Mouse (Mus musculus): ENCODE data around the gene Efcab10. TPM values are rescaled to one million over a fixed set of nuclear protein-coding genes. Genes with fewer than 3 reads are reported as not detected.
A peak's percentile ranks its signal among the peaks of the same experiment; 100 is the strongest.

Efcab10 gene
- total RNA-seq, 2 experiments from 2014 or later, result 2.6 to 4.5 TPM

DNA sequence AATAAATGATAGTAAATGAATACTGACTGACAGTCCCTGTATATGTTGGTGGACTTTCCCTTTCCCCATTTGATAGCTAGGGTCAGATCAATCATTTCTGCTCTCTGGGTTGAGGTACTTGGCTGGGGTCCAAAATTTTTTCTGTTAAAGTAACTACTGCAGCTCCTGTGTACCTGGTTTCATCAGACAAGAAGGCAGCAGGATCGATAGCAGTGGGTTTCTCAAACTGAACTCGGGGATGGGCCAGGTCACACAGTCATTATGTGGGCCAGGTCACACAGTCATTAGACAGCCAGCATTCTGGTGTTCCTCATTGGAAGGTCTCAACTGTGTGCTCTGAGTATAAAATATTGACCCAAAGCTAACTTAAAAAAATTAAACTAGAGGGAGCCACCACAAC lies 33.1 kb downstream of the Efcab10 start:
- DNase-seq, result no peak

DNA sequence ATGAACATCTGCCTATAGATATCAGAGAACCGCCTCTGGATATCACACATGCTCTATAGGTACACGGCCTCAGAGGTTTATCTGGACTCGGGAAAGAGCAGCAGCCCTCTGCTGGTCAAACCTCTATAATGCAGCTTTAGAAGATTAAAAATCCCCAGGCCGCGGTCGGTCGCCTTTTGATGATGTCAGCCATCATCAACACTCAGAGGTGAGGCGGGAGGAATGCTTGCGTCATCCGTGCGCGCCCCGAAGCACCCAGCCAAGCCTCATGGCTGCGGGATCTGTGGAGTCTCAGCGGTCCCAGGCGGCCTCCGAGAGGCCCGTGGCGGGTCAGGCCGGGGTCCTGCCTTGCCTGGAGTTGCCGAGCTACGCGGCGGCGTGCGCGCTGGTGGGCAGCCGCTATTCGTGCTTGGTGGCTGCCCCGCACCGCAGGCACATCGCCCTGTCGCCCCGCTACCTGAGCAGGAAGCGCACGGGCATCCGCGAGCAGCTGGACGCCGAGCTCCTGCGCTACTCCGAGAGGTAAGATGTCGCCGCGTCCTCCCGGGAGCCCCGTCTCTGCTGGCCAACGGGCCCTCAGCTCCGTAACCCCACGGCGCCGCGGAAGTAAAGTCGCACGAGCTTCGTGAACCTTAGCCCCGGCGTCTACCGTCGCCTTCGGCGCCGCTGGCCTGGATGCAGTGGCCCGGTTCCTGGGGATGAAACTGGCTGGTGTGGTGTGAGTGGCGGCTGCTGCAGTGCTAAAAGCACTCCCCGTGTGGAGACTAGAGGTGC lies 34.9 kb downstream of the Efcab10 start, which contains the start of gene Twistnb:
Gene Twistnb, plus strand, starts transcription at position 249 of the 774 bp plus-strand sequence.
- peak; percentile 94 to 96 for DNase-seq

DNA sequence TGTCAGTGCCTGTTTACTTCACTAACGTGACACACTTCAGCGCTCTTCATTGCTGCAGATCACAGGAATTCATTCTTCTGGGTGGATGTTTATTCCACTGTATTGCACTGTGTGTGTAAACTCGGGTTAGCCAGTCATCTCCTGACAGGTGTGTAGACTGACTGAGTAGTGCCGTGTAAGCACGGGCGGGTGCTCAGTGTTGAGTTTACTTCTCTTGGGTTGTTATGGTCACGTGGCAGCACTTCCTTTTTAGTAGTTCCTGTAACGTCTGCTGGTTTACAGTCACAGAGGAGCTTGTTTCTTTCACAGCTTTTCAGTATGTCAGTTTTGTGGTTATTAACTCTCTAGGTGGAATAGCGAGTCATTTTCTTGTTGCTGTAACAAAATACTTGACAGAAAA lies 39.2 kb downstream of the Efcab10 start:
- no peak for DNase-seq

DNA sequence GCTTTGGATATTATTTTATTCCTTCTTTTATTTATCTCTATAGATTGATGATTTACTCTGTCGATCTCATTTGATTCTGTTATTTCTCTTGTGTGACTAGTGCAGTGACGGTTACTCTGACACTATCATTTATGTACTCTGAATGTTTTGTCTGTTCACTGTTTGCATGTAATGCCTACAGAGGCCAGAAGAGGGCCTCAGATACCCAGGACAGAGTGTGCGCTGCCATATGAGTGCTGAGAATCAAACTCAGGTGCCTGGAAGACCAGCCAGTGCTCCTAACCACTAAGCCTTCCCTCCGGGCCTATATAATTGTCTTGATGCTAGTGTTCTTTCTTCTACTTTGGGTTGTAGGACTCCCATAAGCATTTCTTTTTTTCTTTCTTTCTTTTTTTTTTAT lies 40.1 kb downstream of the Efcab10 start:
- DNase-seq, result no peak

Other genes with a start within 250 kb of the Efcab10 start
- gene Atxn7l1, start 247.2 kb upstream of the Efcab10 start, total RNA-seq (2021), result 10 to 100 TPM; 56.3 to 64.5 TPM
- gene Twistnb, start 34.8 kb downstream of the Efcab10 start, total RNA-seq (2021), result 10 to 100 TPM; 16.1 to 16.8 TPM

All from layer of hippocampus, postnatal 36 days (tissue).